ENCODE assay signal across 7 mouse cellular contexts in the genomic region with DNA sequence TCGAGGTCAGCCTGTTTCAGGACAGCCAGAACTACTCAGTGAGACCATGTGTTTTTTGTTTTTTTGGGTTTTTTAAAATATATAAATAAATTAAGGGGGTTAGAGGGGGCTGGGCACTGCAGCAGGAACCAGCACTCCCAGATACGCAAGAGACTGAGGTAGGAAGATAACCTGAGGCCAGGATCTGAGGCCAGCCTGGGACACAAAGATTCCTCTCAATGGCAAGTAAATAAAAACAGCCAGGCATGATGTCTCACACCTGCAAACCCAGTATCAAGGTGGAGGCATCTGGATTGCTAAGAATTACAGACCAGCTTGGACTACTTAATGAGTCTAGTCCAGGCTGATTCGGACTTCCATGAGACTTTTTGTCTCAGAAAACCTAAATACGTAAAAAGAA. TPM values are rescaled to one million over a fixed set of nuclear protein-coding genes. Genes with fewer than 3 reads are reported as not detected.
DNase-seq lines count a peak whose midpoint lies in the region; ATAC-seq and TF ChIP-seq lines count a peak whose summit lies in the region.

No protein-coding gene starts in this region.

- no peaks in the 10 kb centered on the region for H3K27me3 ChIP-seq in lung, postnatal 0 days (replicated peaks; ENCODE audit: insufficient read depth, low read length)
- H3K27me3 ChIP-seq in forebrain, embryonic 10.5 days (ENCODE audit: poor library complexity, severe bottlenecking) = no peaks in the 10 kb centered on the region
- H3K27me3 ChIP-seq in limb, embryonic 14.5 days (ENCODE audit: control insufficient read depth, insufficient read depth, low read length) = no peaks in the 10 kb centered on the region
- no peaks in the 10 kb centered on the region for H3K27me3 ChIP-seq in stomach, embryonic 15.5 days (replicated peaks)

- peak overlapping the region; percentile 90 for H3K4me3 ChIP-seq in lung, postnatal 0 days (ENCODE audit: low read depth, low read length)
- H3K4me3 ChIP-seq in forebrain, embryonic 10.5 days = peak overlapping the region; percentile 88
- H3K4me3 ChIP-seq in limb, embryonic 14.5 days (replicated peaks; ENCODE audit: low read length) = peak overlapping the region; percentile 95
- H3K4me3 ChIP-seq in stomach, embryonic 15.5 days (replicated peaks) = peak overlapping the region; percentile 90

- DNase-seq in lung, postnatal 0 days (ENCODE audit: low spot score) = no peak
- DNase-seq in lung, postnatal 10 days = no peak
- no peak for DNase-seq in forebrain, embryonic 10.5 days (ENCODE audit: extremely low spot score, low spot score)
- no peak for DNase-seq in limb, embryonic 14.5 days (ENCODE audit: low spot score)
- no peak for DNase-seq in T-cell, adult 2 months (ENCODE audit: low spot score)
- DNase-seq in spleen, adult 18-20 months = no peak

- H3K27ac ChIP-seq in lung, postnatal 0 days (ENCODE audit: low read length) = no peak overlapping the region
- H3K27ac ChIP-seq in forebrain, embryonic 10.5 days = peak overlapping the region; percentile 97
- no peak overlapping the region for H3K27ac ChIP-seq in limb, embryonic 14.5 days (replicated peaks; ENCODE audit: low read depth, low read length)
- no peak overlapping the region for H3K27ac ChIP-seq in stomach, embryonic 15.5 days

- peak overlapping the region; percentile 80 for H3K9ac ChIP-seq in lung, postnatal 0 days (replicated peaks; ENCODE audit: low read depth)
- H3K9ac ChIP-seq in limb, embryonic 14.5 days (ENCODE audit: low read depth, low read length, severe bottlenecking) = peak overlapping the region; percentile 93
- H3K9ac ChIP-seq in stomach, embryonic 15.5 days = peak overlapping the region; percentile 96; the same call in 1 of the 2 replicates

- no peak for TF ChIP-seq EP300 in lung, postnatal 0 days (IDR thresholded peaks at IDR 0.05)

- WGBS in lung, postnatal 0 days = 47% methylated on average over 4 of the region's 4 CpGs
- WGBS in forebrain, embryonic 10.5 days = 65% methylated on average over 4 of the region's 4 CpGs
- 60% methylated on average over 4 of the region's 4 CpGs for WGBS in limb, embryonic 14.5 days
- WGBS in stomach, embryonic 15.5 days = 48% methylated on average over 4 of the region's 4 CpGs

- peaks cover 9% of the 10 kb centered on the region; the same call in 1 of the 2 replicates for H3K4me1 ChIP-seq in lung, postnatal 0 days (ENCODE audit: insufficient read depth, low read depth, low read length)
- peaks cover 26% of the 10 kb centered on the region for H3K4me1 ChIP-seq in forebrain, embryonic 10.5 days
- peaks cover 13% of the 10 kb centered on the region; the same call in 1 of the 2 replicates for H3K4me1 ChIP-seq in limb, embryonic 14.5 days (ENCODE audit: control insufficient read depth, insufficient read depth, low read length)
- 0 out of 2 replicates have a peak, but pooled peaks cover 7% of the 10 kb centered on the region for H3K4me1 ChIP-seq in stomach, embryonic 15.5 days

- ATAC-seq in lung, postnatal 0 days = no peak
- ATAC-seq in limb, embryonic 14.5 days (ENCODE audit: low FRiP score, low read depth) = no peak
- ATAC-seq in stomach, embryonic 15.5 days (ENCODE audit: insufficient read depth, low FRiP score, low read depth) = no peak

- H3K4me2 ChIP-seq in lung, postnatal 0 days (replicated peaks; ENCODE audit: low read depth, low read length) = peak overlapping the region; percentile 73
- H3K4me2 ChIP-seq in limb, embryonic 14.5 days (replicated peaks; ENCODE audit: low read depth, low read length, severe bottlenecking) = peak overlapping the region; percentile 68
- peak overlapping the region; percentile 66 for H3K4me2 ChIP-seq in stomach, embryonic 15.5 days

- TF ChIP-seq POLR2A in limb, embryonic 14.5 days (IDR thresholded peaks at IDR 0.05; ENCODE audit: borderline replicate concordance, extremely low read depth, insufficient read depth, insufficient read length) = no peak

- H3K9me3 ChIP-seq in lung, postnatal 0 days (ENCODE audit: low read length) = no peaks in the 10 kb centered on the region
- H3K9me3 ChIP-seq in forebrain, embryonic 10.5 days = no peaks in the 10 kb centered on the region
- no peaks in the 10 kb centered on the region for H3K9me3 ChIP-seq in limb, embryonic 14.5 days (ENCODE audit: control insufficient read depth, low read length)
- no peaks in the 10 kb centered on the region for H3K9me3 ChIP-seq in stomach, embryonic 15.5 days

- H3K36me3 ChIP-seq in lung, postnatal 0 days (ENCODE audit: insufficient read depth, low read length) = 0 out of 2 replicates have a peak, but pooled peaks cover 6% of the 10 kb centered on the region
- H3K36me3 ChIP-seq in forebrain, embryonic 10.5 days (replicated peaks) = peaks cover 49% of the 10 kb centered on the region
- H3K36me3 ChIP-seq in limb, embryonic 14.5 days (ENCODE audit: control insufficient read depth, insufficient read depth, low read length) = peaks cover 20% of the 10 kb centered on the region
- peaks cover 7% of the 10 kb centered on the region; the same call in 1 of the 2 replicates for H3K36me3 ChIP-seq in stomach, embryonic 15.5 days

- no peak for TF ChIP-seq CTCF in lung, postnatal 0 days (IDR thresholded peaks at IDR 0.05)

RNA-seq across cellular contexts. Expression of a gene that starts 1.2 kb away (rescaled TPM):
- polyA plus RNA-seq in lung, postnatal 0 days (2015; fragmentation: Nextera tagmentation; extraction: Ambion mirVana) = 16.7 and 17.5 TPM in 2 replicates
- 66.8 and 68.8 TPM in 2 replicates for polyA plus RNA-seq in forebrain, embryonic 10.5 days (2016; fragmentation: Nextera tagmentation; extraction: Ambion mirVana)
- 62.2 and 65.1 TPM in 2 replicates for polyA plus RNA-seq in limb, embryonic 14.5 days (2012; rRNA removed)
- polyA plus RNA-seq in limb, embryonic 14.5 days (2014; fragmentation: Nextera tagmentation; extraction: Ambion mirVana) = 37.9 and 38.2 TPM in 2 replicates
- polyA plus RNA-seq in stomach, embryonic 15.5 days (2015; fragmentation: Nextera tagmentation; extraction: Ambion mirVana) = 29.8 and 46.2 TPM in 2 replicates

RNA-seq across cellular contexts. Expression of a gene that starts 11.2 kb away (rescaled TPM):
- 12.5 and 14.2 TPM in 2 replicates for polyA plus RNA-seq in lung, postnatal 0 days (2015; fragmentation: Nextera tagmentation; extraction: Ambion mirVana)
- 47.1 and 48.4 TPM in 2 replicates for polyA plus RNA-seq in forebrain, embryonic 10.5 days (2016; fragmentation: Nextera tagmentation; extraction: Ambion mirVana)
- 29.4 and 30.6 TPM in 2 replicates for polyA plus RNA-seq in limb, embryonic 14.5 days (2012; rRNA removed)
- polyA plus RNA-seq in limb, embryonic 14.5 days (2014; fragmentation: Nextera tagmentation; extraction: Ambion mirVana) = 20.0 and 20.9 TPM in 2 replicates
- 45.0 and 51.1 TPM in 2 replicates for polyA plus RNA-seq in stomach, embryonic 15.5 days (2015; fragmentation: Nextera tagmentation; extraction: Ambion mirVana)

RNA-seq across cellular contexts. Expression of a gene that starts 40.6 kb away (rescaled TPM):
- polyA plus RNA-seq in lung, postnatal 0 days (2015; fragmentation: Nextera tagmentation; extraction: Ambion mirVana) = 11.8 and 11.9 TPM in 2 replicates
- 18.3 and 22.0 TPM in 2 replicates for polyA plus RNA-seq in forebrain, embryonic 10.5 days (2016; fragmentation: Nextera tagmentation; extraction: Ambion mirVana)
- polyA plus RNA-seq in limb, embryonic 14.5 days (2012; rRNA removed) = 62.6 and 85.6 TPM in 2 replicates
- polyA plus RNA-seq in limb, embryonic 14.5 days (2014; fragmentation: Nextera tagmentation; extraction: Ambion mirVana) = 28.1 and 36.9 TPM in 2 replicates
- polyA plus RNA-seq in stomach, embryonic 15.5 days (2015; fragmentation: Nextera tagmentation; extraction: Ambion mirVana) = 14.0 and 15.8 TPM in 2 replicates
